Mouse (Mus musculus) brain, embryonic 14.5 days (tissue): Measurements from ENCODE around the gene Ccr2. TPM values are rescaled to one million over a fixed set of nuclear protein-coding genes. Genes with fewer than 3 reads are reported as not detected.
"Not testable (repeated sequence)": the region's sequence is repeated elsewhere in the genome, so short reads cannot be mapped to it uniquely, and the experiment has no call there.

Experiments used
- DNase-seq: peaks from one replicate; pipeline ENCODE4 v3.0.0-alpha.2; 2011; ENCODE audit warnings: low read depth
- CTCF ChIP-seq: fragments of 200-500 bp; IDR thresholded peaks from 2 replicates; pipeline ENCODE4 v1.5.1; 2012; ENCODE audit warnings: inconsistent platforms, mild to moderate bottlenecking, moderate library complexity, borderline replicate concordance; ENCODE audit not compliant: insufficient read depth, insufficient read length; ENCODE audit errors: extremely low read depth
- POLR2A ChIP-seq: fragments of 200-500 bp; IDR thresholded peaks from 2 replicates; pipeline ENCODE4 v1.6.1; 2012; ENCODE audit warnings: mild to moderate bottlenecking, inconsistent platforms, borderline replicate concordance; ENCODE audit not compliant: poor library complexity, insufficient read depth, insufficient read length, severe bottlenecking; ENCODE audit errors: extremely low read depth
- polyA plus RNA-seq: library from polyadenylated mRNA; depleted of rRNA; stranded (reverse); fragments of >200 nt; gene quantifications from 2 replicates; pipeline ENCODE4 v1.2.3, GENCODE M21; 2012; rRNA removed

Ccr2 gene
- polyA plus RNA-seq, 1 experiment = 0.37 TPM

GRCm38 (mm10) chr9:124121387-124122184 is 19.8 kb downstream of the Ccr2 start, which contains the start of gene Ccr5:
Ccr5 (plus strand) TSS chr9:124121543.
- no peak for DNase-seq
- no peak for TF ChIP-seq POLR2A

GRCm38 (mm10) chr9:124125576-124125975 is 23.8 kb downstream of the Ccr2 start:
- TF ChIP-seq CTCF (no peak), POLR2A (no peak)
- no peak for DNase-seq

DNA sequence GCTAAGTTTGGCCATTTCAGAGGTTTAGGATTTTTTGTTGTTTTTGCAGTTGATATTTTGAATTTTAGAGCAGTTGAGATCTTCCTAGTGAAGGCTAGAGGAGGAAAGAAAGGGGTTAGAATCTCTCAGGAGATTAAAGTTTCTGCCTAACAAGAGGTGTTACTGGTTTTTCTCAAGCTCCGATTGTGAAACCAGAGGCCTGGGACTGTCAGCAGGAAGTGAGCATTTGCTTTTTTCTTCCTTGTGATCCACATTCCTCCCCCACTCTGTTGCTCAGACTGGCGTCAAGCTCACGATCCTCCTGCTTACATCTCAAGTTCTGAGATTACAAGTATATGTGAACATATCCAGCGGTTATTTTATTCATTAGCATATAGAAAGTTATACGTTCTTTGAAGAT is 24.6 kb downstream of the Ccr2 start:
- TF ChIP-seq CTCF (no peak), POLR2A (no peak)
- peak; percentile 5 for DNase-seq

DNA sequence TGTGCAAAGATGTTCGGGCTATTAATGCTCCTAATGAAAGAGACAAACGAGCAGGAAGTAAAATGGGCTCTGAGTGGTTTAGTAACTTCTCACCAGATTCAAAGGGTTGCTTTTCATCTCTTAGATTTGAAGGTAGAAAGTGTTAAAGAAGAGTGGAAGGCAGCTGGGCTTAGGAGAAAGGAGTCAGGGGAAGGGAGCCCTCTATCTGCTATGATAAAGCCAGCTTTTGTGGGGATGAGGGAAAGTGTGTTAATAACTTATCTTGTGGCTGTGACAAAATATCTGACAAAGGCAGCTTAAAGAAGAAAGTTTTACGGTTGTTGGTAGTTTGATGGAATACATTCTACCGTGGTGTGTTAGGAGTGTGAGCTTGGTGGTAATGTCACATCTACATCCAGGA is 25.7 kb downstream of the Ccr2 start:
- DNase-seq = no peak
- TF ChIP-seq POLR2A (no peak), CTCF (no peak)

- peak; percentile 75 for DNase-seq
- TF ChIP-seq CTCF (peak; percentile 32; the same call in 1 of the 2 replicates), POLR2A (no peak)
These were observed 26.6 kb downstream of the Ccr2 start for GRCm38 (mm10) chr9:124128379-124128778.

GRCm38 (mm10) chr9:124132899-124133298 is 31.1 kb downstream of the Ccr2 start:
- DNase-seq = not testable (repeated sequence)

- not testable (repeated sequence) for DNase-seq
These were observed 33.2 kb downstream of the Ccr2 start for GRCm38 (mm10) chr9:124134919-124135318.

GRCm38 (mm10) chr9:124137619-124138018 is 35.9 kb downstream of the Ccr2 start:
- no peak for DNase-seq
- TF ChIP-seq POLR2A (no peak), CTCF (no peak)

- peak; percentile 11 for DNase-seq
- TF ChIP-seq POLR2A (no peak), CTCF (no peak)
These were observed 36.5 kb downstream of the Ccr2 start for GRCm38 (mm10) chr9:124138055-124138775.

GRCm38 (mm10) chr9:124143678-124144077 is 41.9 kb downstream of the Ccr2 start:
- TF ChIP-seq CTCF = no peak
- no peak for TF ChIP-seq POLR2A
- no peak for DNase-seq

DNA sequence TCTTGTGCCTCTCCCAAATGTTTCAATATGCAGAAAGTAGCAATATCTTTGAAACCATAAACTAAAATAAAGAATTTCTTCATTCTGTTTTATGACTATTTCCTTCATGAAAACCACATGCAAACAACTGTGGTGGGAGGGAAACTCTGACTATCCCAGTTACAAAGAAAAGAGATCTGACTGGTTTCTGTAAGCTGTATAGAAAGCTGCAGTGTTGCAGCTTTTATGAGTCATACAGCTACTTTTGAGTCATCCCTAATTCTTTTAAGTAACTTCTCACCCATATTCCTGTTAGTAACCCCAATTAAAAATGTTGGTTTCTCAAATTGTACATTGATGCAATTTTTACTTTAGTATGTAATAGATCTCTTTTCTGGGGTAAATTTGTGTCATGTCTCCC is 44.6 kb downstream of the Ccr2 start:
- no peak for TF ChIP-seq POLR2A
- no peak for TF ChIP-seq CTCF
- DNase-seq = no peak

Other genes starting within 250 kb of the Ccr2 start
- gene Xcr1, start 239.9 kb upstream of the Ccr2 start, polyA plus RNA-seq = not detected in 2 replicates
- 0.77 and 1.0 TPM in 2 replicates for gene Ccr1, start 133.3 kb upstream of the Ccr2 start, polyA plus RNA-seq
- gene Ccr1l1, start 123.5 kb upstream of the Ccr2 start, polyA plus RNA-seq = 0.09 TPM in 1 of 2 replicates, not detected in the other
- 0.01 and 0.04 TPM in 2 replicates for gene Ccr3, start 80.0 kb upstream of the Ccr2 start, polyA plus RNA-seq
- 0.15 and 0.59 TPM in 2 replicates for gene Ccr5, start 19.6 kb downstream of the Ccr2 start, polyA plus RNA-seq
- gene 2010315B03Rik, start 210.7 kb downstream of the Ccr2 start, polyA plus RNA-seq = 11.0 and 12.2 TPM in 2 replicates